Mouse (Mus musculus): ENCODE data around the gene Smarcd2.

DNA sequence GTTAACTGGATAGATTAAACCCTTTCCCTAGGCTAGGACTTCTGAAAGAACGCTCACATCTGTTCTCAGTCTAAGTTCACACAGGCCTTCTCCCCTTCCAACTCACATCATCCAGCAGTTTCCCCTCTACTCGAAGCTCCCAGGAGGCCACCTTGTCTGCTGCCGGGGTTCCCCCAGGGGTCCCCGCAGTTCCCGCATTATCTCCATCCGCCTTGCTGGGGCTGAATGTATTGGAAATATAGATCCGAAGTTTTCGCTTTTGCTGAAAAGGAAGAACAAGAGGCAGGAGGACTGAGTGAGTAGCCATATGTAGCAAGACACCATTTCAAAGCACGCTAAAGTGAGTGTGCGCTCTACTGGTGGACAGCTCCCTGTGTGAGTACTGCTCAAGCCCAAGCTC, 6.3 kb downstream of the Smarcd2 start:
- TF ChIP-seq MEF2A (IDR thresholded peaks at IDR 0.05; ENCODE audit: borderline replicate concordance, low read depth, low read length) (no peak), POLR2AphosphoS2 (IDR thresholded peaks at IDR 0.05; ENCODE audit: low read depth, low read length) (no peak)
